Mouse (Mus musculus): ENCODE measurements at regions not wholly inside any gene's neighbourhood (a gene's known extent, or its start where the extent isn't known, plus 50 kb on each side); places are given as distances from the start of the nearest gene placed in this dataset.

DNA sequence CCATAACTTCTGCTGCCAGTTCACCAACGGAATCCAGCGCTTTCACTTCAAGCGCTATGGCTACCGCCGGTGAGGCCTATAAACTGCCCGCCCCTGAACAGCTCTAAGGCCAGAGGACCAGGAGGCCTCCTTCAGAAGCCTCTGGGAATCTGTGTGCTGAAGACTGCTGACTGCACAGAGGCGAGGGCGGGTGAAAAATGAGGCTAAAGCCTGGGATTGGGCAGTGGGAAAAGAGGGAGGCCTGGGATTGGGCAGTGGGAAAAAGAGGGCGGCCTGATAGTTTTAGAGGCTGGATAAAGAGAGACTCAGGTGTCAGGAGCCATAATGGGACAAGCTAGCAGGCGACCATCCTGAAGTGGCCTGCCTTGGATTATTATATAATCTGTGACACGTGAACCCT is 80.8 kb downstream of the Plekhb2 start:
- Histone ChIP-seq H3K4me1 (ENCODE audit: control insufficient read depth, insufficient read depth, low read length) (no peaks in the 10 kb centered on the region), H3K27ac (ENCODE audit: insufficient read depth, low read depth, low read length) (no peak overlapping the region), H3K4me3 (ENCODE audit: insufficient read depth, low read depth, low read length) (no peak overlapping the region), H3K36me3 (ENCODE audit: control insufficient read depth, insufficient read depth, low read length) (no peaks in the 10 kb centered on the region), H3K27me3 (replicated peaks; ENCODE audit: control insufficient read depth, insufficient read depth, low read length) (no peaks in the 10 kb centered on the region)
- no peak for DNase-seq
- TF ChIP-seq POLR2A (IDR thresholded peaks at IDR 0.05; ENCODE audit: low read depth, low read length) (no peak), CTCF (conservative IDR thresholded peaks at IDR 0.05; ENCODE audit: insufficient read depth, insufficient read length, low read depth, low read length) (no peak)
- 93% methylated on average over 11 of the region's 11 CpGs for WGBS

DNA sequence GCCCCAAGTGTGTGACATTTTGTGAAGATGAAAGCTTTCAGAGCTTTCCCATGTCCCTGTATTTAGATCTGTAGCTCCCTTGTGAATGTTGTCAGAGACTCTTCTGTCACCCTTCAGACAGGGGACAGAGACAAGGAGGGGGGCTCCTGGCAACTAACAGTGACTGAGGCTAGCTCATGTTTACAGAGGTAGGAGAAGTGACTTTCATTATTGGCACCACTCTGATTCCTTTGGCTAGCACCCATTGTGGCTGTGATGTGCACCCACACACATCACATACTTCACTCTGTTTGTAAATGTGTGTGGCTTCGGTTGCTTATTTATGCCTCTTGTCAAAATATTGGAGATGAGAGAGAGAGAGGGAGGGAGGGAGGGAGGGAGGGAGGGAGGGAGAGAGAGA is 93.4 kb downstream of the Plekhb2 start:
- H3K27ac ChIP-seq (ENCODE audit: insufficient read depth, low read depth, low read length) = no peak overlapping the region
- H3K4me1 ChIP-seq (ENCODE audit: control insufficient read depth, insufficient read depth, low read length) = no peaks in the 10 kb centered on the region
- DNase-seq = no peak
- WGBS = 78% methylated on average over 1 of the region's 1 CpGs
- TF ChIP-seq POLR2A (IDR thresholded peaks at IDR 0.05; ENCODE audit: low read depth, low read length) (no peak), CTCF (conservative IDR thresholded peaks at IDR 0.05; ENCODE audit: insufficient read depth, insufficient read length, low read depth, low read length) (no peak)
- no peak overlapping the region for H3K4me3 ChIP-seq (ENCODE audit: insufficient read depth, low read depth, low read length)
- no peaks in the 10 kb centered on the region for H3K36me3 ChIP-seq (ENCODE audit: control insufficient read depth, insufficient read depth, low read length)
- H3K27me3 ChIP-seq (replicated peaks; ENCODE audit: control insufficient read depth, insufficient read depth, low read length) = no peaks in the 10 kb centered on the region

DNA sequence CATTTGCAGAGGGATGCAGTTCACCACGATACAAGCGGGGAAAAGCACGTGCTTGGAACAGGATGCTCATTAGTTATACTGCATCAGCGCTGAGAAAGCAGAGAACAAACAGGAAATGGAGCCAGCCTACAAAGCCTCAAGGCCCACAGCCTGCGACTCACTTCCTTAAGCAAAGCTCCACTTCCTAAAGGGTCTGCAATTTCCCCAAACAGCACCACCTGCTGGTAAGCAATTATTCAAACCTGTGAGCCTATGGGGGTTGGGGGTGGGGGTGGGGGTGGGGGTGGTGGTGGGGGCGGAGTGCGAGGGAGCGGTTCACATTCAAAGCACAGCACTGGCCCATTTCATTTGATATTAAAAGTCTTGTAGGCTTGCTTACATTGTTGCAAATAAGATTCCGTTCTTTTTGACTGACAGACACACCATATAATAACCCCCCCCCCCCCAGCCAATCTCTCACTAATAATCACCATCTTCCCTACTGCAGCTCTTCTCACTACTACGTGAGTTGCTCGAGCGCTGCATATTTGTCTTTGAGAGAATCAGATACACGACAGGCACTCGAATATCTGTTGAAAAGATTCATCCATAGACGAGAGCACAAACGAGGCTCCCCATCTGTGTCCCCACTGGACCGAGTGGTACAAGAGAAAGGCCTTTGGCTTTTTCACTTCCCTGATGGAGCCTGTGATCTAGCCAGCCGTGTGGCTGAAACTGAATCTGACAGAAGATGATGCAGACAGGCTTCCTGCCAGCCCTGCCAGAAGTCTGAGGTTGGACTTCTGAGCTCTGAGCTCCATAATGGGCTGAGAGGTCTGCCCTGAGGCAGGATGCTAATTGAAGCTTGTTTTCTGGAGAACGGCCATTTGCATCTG is 112.1 kb downstream of the Plekhb2 start:
- DNase-seq = no peak
- 77% methylated on average over 19 of the region's 19 CpGs for WGBS
- Histone ChIP-seq H3K36me3 (ENCODE audit: control insufficient read depth, insufficient read depth, low read length) (no peaks in the 10 kb centered on the region), H3K27ac (ENCODE audit: insufficient read depth, low read depth, low read length) (no peak overlapping the region), H3K4me3 (ENCODE audit: insufficient read depth, low read depth, low read length) (no peak overlapping the region), H3K4me1 (ENCODE audit: control insufficient read depth, insufficient read depth, low read length) (no peaks in the 10 kb centered on the region), H3K27me3 (replicated peaks; ENCODE audit: control insufficient read depth, insufficient read depth, low read length) (no peaks in the 10 kb centered on the region)
- TF ChIP-seq CTCF (conservative IDR thresholded peaks at IDR 0.05; ENCODE audit: insufficient read depth, insufficient read length, low read depth, low read length) (no peak), POLR2A (IDR thresholded peaks at IDR 0.05; ENCODE audit: low read depth, low read length) (no peak)

DNA sequence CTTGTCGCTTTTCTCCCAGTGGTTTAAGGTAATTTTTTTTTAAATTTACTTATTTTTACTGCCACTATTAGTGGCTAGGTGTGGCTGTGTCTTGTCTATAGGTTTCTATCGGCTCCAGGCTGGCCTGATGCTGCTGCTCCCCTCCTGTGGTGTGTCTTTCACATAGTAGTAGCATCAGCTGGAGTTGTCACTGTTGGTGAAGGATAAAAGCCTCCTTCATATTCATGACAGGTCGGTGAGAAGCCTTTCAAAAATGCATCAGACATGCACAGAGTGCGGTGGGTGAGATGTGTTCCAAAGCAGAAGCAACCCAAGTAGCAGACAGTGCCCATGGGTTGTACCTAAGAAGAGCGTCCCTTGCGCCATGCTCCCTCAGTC is 112.7 kb downstream of the Plekhb2 start:
- no peak for DNase-seq
- H3K36me3 ChIP-seq (ENCODE audit: control insufficient read depth, insufficient read depth, low read length) = no peaks in the 10 kb centered on the region
- no peak overlapping the region for H3K4me3 ChIP-seq (ENCODE audit: insufficient read depth, low read depth, low read length)
- no peaks in the 10 kb centered on the region for H3K4me1 ChIP-seq (ENCODE audit: control insufficient read depth, insufficient read depth, low read length)
- 79% methylated on average over 6 of the region's 6 CpGs for WGBS
- H3K27ac ChIP-seq (ENCODE audit: insufficient read depth, low read depth, low read length) = no peak overlapping the region
- H3K27me3 ChIP-seq (replicated peaks; ENCODE audit: control insufficient read depth, insufficient read depth, low read length) = no peaks in the 10 kb centered on the region
- TF ChIP-seq POLR2A (IDR thresholded peaks at IDR 0.05; ENCODE audit: low read depth, low read length) (no peak), CTCF (conservative IDR thresholded peaks at IDR 0.05; ENCODE audit: insufficient read depth, insufficient read length, low read depth, low read length) (no peak)

DNA sequence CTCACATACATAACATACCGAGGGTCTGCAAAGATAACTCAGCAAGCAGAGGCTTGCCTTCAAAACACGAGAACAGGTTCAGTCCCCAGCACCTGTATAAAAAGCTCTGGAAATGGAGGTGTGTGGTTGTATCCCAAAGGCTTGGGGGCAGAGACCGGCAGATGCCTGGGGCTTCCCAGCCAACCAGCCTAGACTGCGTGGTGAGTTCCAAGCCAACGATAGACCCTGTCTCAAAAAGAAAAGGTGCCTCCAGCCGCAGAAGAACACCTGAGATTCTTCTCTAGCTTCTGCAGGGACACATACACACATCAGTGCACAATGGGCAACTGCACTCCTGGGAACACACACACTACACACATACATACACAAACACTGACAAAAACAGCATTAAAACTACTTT is 125.0 kb downstream of the Plekhb2 start:
- Histone ChIP-seq H3K4me1 (ENCODE audit: control insufficient read depth, insufficient read depth, low read length) (no peaks in the 10 kb centered on the region), H3K36me3 (ENCODE audit: control insufficient read depth, insufficient read depth, low read length) (no peaks in the 10 kb centered on the region), H3K27me3 (replicated peaks; ENCODE audit: control insufficient read depth, insufficient read depth, low read length) (no peaks in the 10 kb centered on the region; the same call in 1 of the 2 replicates), H3K27ac (ENCODE audit: insufficient read depth, low read depth, low read length) (no peak overlapping the region), H3K4me3 (ENCODE audit: insufficient read depth, low read depth, low read length) (no peak overlapping the region)
- no peak for TF ChIP-seq CTCF (conservative IDR thresholded peaks at IDR 0.05; ENCODE audit: insufficient read depth, insufficient read length, low read depth, low read length)
- no peak for TF ChIP-seq POLR2A (IDR thresholded peaks at IDR 0.05; ENCODE audit: low read depth, low read length)
- DNase-seq = no peak
- 89% methylated on average over 6 of the region's 6 CpGs for WGBS

DNA sequence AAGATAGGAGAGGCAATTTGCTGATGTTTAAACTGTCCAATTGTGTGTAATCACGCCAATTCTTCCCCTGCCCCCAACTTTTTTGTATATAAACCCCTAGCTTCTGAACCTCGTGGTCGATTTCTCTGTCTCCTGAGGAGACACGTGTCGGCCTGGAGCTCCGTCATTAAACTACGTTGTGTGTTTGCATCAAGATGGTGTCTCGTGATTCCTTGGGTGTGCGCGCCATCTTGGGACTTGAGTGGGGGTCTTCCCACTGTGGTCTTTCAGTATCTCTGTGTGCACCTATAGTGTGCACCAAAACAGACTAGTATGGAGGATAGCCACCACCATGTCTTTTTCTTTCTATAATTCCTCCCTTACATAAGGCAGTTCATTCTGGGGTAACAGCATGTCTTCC is 128.4 kb downstream of the Plekhb2 start:
- TF ChIP-seq CTCF (conservative IDR thresholded peaks at IDR 0.05; ENCODE audit: insufficient read depth, insufficient read length, low read depth, low read length) = no peak
- no peak for TF ChIP-seq POLR2A (IDR thresholded peaks at IDR 0.05; ENCODE audit: low read depth, low read length)
- no peak overlapping the region for H3K4me3 ChIP-seq (ENCODE audit: insufficient read depth, low read depth, low read length)
- no peaks in the 10 kb centered on the region for H3K36me3 ChIP-seq (ENCODE audit: control insufficient read depth, insufficient read depth, low read length)
- no peaks in the 10 kb centered on the region; the same call in 1 of the 2 replicates for H3K27me3 ChIP-seq (replicated peaks; ENCODE audit: control insufficient read depth, insufficient read depth, low read length)
- H3K27ac ChIP-seq (ENCODE audit: insufficient read depth, low read depth, low read length) = no peak overlapping the region
- 94% methylated on average over 10 of the region's 10 CpGs for WGBS
- no peaks in the 10 kb centered on the region for H3K4me1 ChIP-seq (ENCODE audit: control insufficient read depth, insufficient read depth, low read length)
- no peak for DNase-seq

DNA sequence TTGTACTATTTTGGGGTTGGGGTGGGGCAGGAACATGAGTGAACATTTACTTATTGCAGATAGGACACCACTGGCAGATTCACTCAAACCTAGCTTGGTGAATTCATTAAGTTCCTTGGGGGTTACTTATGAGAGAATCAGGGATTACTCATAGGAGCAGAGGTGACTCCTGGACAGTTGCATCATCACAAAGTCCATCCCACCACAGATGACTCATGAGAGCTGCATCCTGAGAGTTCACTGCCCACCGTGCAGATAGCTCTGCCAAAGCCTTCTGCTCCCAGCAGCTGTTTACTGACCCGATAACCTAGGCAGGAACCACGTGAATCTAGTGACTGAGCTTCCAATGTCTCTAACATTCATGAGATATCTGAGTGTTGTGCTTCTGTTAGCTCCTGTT is 129.6 kb downstream of the Plekhb2 start:
- TF ChIP-seq POLR2A (IDR thresholded peaks at IDR 0.05; ENCODE audit: low read depth, low read length) = no peak
- TF ChIP-seq CTCF (conservative IDR thresholded peaks at IDR 0.05; ENCODE audit: insufficient read depth, insufficient read length, low read depth, low read length) = no peak
- 61% methylated on average over 3 of the region's 3 CpGs for WGBS
- no peak overlapping the region for H3K4me3 ChIP-seq (ENCODE audit: insufficient read depth, low read depth, low read length)
- no peak for DNase-seq
- no peaks in the 10 kb centered on the region for H3K36me3 ChIP-seq (ENCODE audit: control insufficient read depth, insufficient read depth, low read length)
- no peaks in the 10 kb centered on the region for H3K4me1 ChIP-seq (ENCODE audit: control insufficient read depth, insufficient read depth, low read length)
- no peaks in the 10 kb centered on the region; the same call in 1 of the 2 replicates for H3K27me3 ChIP-seq (replicated peaks; ENCODE audit: control insufficient read depth, insufficient read depth, low read length)
- H3K27ac ChIP-seq (ENCODE audit: insufficient read depth, low read depth, low read length) = no peak overlapping the region
